In the genomic region with DNA sequence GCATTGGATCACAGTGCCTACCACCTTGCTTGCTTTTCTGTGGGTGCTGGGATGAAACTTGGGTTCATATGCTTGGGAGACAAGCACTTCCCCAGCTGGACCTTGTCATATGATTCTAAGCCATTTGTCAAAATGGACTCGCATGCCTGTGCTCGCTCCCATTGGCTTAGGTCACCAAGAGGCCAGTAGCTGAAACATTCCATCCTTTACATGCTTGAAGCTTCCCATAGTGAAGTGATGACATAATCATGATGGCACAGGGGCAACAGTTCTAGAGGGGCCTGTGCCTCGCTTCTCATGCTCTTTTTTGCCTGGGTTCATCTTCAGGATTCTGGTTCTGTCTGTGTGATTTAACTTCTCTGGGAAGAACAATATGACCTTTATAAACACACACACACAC, we compare ENCODE assay signal across 23 mouse cellular contexts.
DNase-seq lines count a peak whose midpoint lies in the region; ATAC-seq and TF ChIP-seq lines count a peak whose summit lies in the region.
"Had no signal": no experiment of that assay in that cellular context is flagged by ENCODE, and none has a peak within 500 bp of the region (broad histone marks: within the 10 kb centered on the region; RNA-seq: fewer than 3 reads in every experiment).

No protein-coding gene starts in this region.

- no peaks in the 10 kb centered on the region for H3K36me3 ChIP-seq in lung, postnatal 0 days (ENCODE audit: insufficient read depth, low read length)
- H3K36me3 ChIP-seq: hindbrain, embryonic 12.5 days; liver, embryonic 13.5 days; midbrain, embryonic 13.5 days; neural tube, embryonic 15.5 days had no signal

- no peaks in the 10 kb centered on the region for H3K9me3 ChIP-seq in lung, postnatal 0 days (ENCODE audit: low read length)
- H3K9me3 ChIP-seq: hindbrain, embryonic 12.5 days; liver, embryonic 13.5 days; midbrain, embryonic 13.5 days; neural tube, embryonic 15.5 days had no signal

- H3K9ac ChIP-seq in lung, postnatal 0 days (replicated peaks; ENCODE audit: low read depth): no peak overlapping the region
- H3K9ac ChIP-seq: heart, embryonic 13.5 days; hindbrain, embryonic 12.5 days; liver, embryonic 13.5 days; midbrain, embryonic 13.5 days; neural tube, embryonic 15.5 days had no signal

- TF ChIP-seq EP300 in lung, postnatal 0 days (IDR thresholded peaks at IDR 0.05): no peak

- no peak overlapping the region for H3K4me2 ChIP-seq in lung, postnatal 0 days (replicated peaks; ENCODE audit: low read depth, low read length)
- H3K4me2 ChIP-seq: heart, embryonic 13.5 days; hindbrain, embryonic 12.5 days; liver, embryonic 13.5 days; midbrain, embryonic 13.5 days; neural tube, embryonic 15.5 days had no signal

- no peak overlapping the region for H3K4me3 ChIP-seq in lung, postnatal 0 days (ENCODE audit: low read depth, low read length)
- H3K4me3 ChIP-seq: heart, embryonic 13.5 days; hindbrain, embryonic 12.5 days; layer of hippocampus, adult 2 months; liver, embryonic 13.5 days; midbrain, embryonic 13.5 days; myocyte; neural tube, embryonic 15.5 days had no signal

- DNase-seq in embryo, embryonic 10 days (ENCODE audit: low spot score): peak; percentile 40
- DNase-seq in embryo, embryonic 9.5 days (ENCODE audit: extremely low spot score): no peak
- DNase-seq in kidney, adult 9 months: peak; percentile 14
- DNase-seq in kidney, adult 11 months: no peak
- peak; percentile 48 for DNase-seq in embryo, embryonic 11 days
- DNase-seq in lung, postnatal 0 days (ENCODE audit: low spot score): peak; percentile 34
- DNase-seq in adrenal gland, adult 18-20 months (ENCODE audit: low spot score in 2 of 2): no peak
- DNase-seq in right cerebral cortex, postnatal 14 days: no peak
- DNase-seq: adrenal gland, adult 8-10 months; cerebellum, adult 18-20 months; cerebellum, postnatal 36 days; gastrocnemius, postnatal 25 days; liver, embryonic 13.5 days; thymus, adult 18-20 months had no signal

- no peaks in the 10 kb centered on the region for H3K27me3 ChIP-seq in lung, postnatal 0 days (replicated peaks; ENCODE audit: insufficient read depth, low read length)
- H3K27me3 ChIP-seq: heart, embryonic 13.5 days; hindbrain, embryonic 12.5 days; liver, embryonic 13.5 days; midbrain, embryonic 13.5 days; neural tube, embryonic 15.5 days had no signal

- peak; percentile 50 for ATAC-seq in lung, postnatal 0 days
- ATAC-seq: forebrain, embryonic 14.5 days; inflammation-experienced regulatory T-cells, adult 6 months; midbrain, embryonic 13.5 days had no signal

- H3K4me1 ChIP-seq in lung, postnatal 0 days (ENCODE audit: insufficient read depth, low read depth, low read length): no peaks in the 10 kb centered on the region
- H3K4me1 ChIP-seq: liver, embryonic 13.5 days had no signal

- no peak overlapping the region for H3K27ac ChIP-seq in lung, postnatal 0 days (ENCODE audit: low read length)
- H3K27ac ChIP-seq: heart, embryonic 13.5 days; hindbrain, embryonic 12.5 days; layer of hippocampus, adult 2 months; liver, embryonic 13.5 days; macrophage; midbrain, embryonic 13.5 days; neural tube, embryonic 15.5 days had no signal

- 55% methylated on average over 3 of the region's 3 CpGs for WGBS in lung, postnatal 0 days

- no peak for TF ChIP-seq CTCF in lung, postnatal 0 days (IDR thresholded peaks at IDR 0.05)

Comparison
In these comparisons a context has a peak if more than half of its experiments do, and no peak if none do; other contexts are left out.
1. DNase-seq: peak in embryo, embryonic 10 days (single experiment), kidney, adult 9 months (single experiment), embryo, embryonic 11 days (single experiment) and lung, postnatal 0 days (single experiment); none in embryo, embryonic 9.5 days (single experiment), kidney, adult 11 months (single experiment), adrenal gland, adult 18-20 months (0 of 2) and right cerebral cortex, postnatal 14 days (single experiment).